Mouse (Mus musculus): Measurements from ENCODE around the gene Tmem119. TPM values are rescaled to one million over a fixed set of nuclear protein-coding genes. Genes with fewer than 3 reads are reported as not detected.

Gene Tmem119
- total RNA-seq (2022): 10 to 100 TPM in 2 of 4 experiments, 1 to 10 TPM in 2; 9.1 to 14.2 (median 11.2) TPM

GRCm38 (mm10) chr5:113800280-113800679, at the start of gene Tmem119:
Gene Tmem119, minus strand, starts transcription at chr5:113800516.
- no peak for DNase-seq

- peak; percentile 58 for DNase-seq
Measured at GRCm38 (mm10) chr5:113847636-113848035, 47.3 kb upstream of the Tmem119 start.

- DNase-seq: no peak
Measured at GRCm38 (mm10) chr5:113846656-113847055, 46.3 kb upstream of the Tmem119 start.

- DNase-seq: no peak
Measured at GRCm38 (mm10) chr5:113845627-113846026, 45.3 kb upstream of the Tmem119 start.

GRCm38 (mm10) chr5:113844721-113845120, 44.4 kb upstream of the Tmem119 start:
- peak; percentile 37 for DNase-seq

- no peak for DNase-seq
Measured at GRCm38 (mm10) chr5:113844106-113844505, 43.8 kb upstream of the Tmem119 start.

- no peak for DNase-seq
Measured at GRCm38 (mm10) chr5:113842906-113843305, 42.6 kb upstream of the Tmem119 start.

- DNase-seq: no peak
Measured at GRCm38 (mm10) chr5:113842244-113842643, 41.9 kb upstream of the Tmem119 start.

GRCm38 (mm10) chr5:113841243-113842225, 41.2 kb upstream of the Tmem119 start:
- DNase-seq: no peak

- DNase-seq: no peak
Measured at GRCm38 (mm10) chr5:113840443-113840842, 40.1 kb upstream of the Tmem119 start.

GRCm38 (mm10) chr5:113836961-113837360, 36.6 kb upstream of the Tmem119 start:
- DNase-seq: no peak

- no peak for DNase-seq
Measured at GRCm38 (mm10) chr5:113833316-113833947, 33.1 kb upstream of the Tmem119 start.

- no peak for DNase-seq
Measured at GRCm38 (mm10) chr5:113832490-113832901, 32.2 kb upstream of the Tmem119 start, which contains the start of gene Selplg. Gene Selplg, minus strand, starts transcription at chr5:113832644.

GRCm38 (mm10) chr5:113831741-113832140, 31.4 kb upstream of the Tmem119 start:
- no peak for DNase-seq

- DNase-seq: no peak
Measured at GRCm38 (mm10) chr5:113830796-113831195, 30.5 kb upstream of the Tmem119 start.

- no peak for DNase-seq
Measured at GRCm38 (mm10) chr5:113830292-113830643, 30.0 kb upstream of the Tmem119 start.

GRCm38 (mm10) chr5:113829566-113830291, 29.4 kb upstream of the Tmem119 start:
- no peak for DNase-seq

- DNase-seq: no peak
Measured at GRCm38 (mm10) chr5:113828481-113828880, 28.2 kb upstream of the Tmem119 start.

- DNase-seq: no peak
Measured at GRCm38 (mm10) chr5:113827991-113828411, 27.7 kb upstream of the Tmem119 start.

- DNase-seq: no peak
Measured at GRCm38 (mm10) chr5:113826619-113827018, 26.3 kb upstream of the Tmem119 start.

GRCm38 (mm10) chr5:113825558-113825957, 25.2 kb upstream of the Tmem119 start:
- DNase-seq: no peak

- no peak for DNase-seq
Measured at GRCm38 (mm10) chr5:113824228-113824627, 23.9 kb upstream of the Tmem119 start.

GRCm38 (mm10) chr5:113818572-113818971, 18.3 kb upstream of the Tmem119 start:
- DNase-seq: no peak
